Mouse (Mus musculus): ENCODE measurements around the gene Fgf7.

- no peak for TF ChIP-seq CTCF (IDR thresholded peaks at IDR 0.05; ENCODE audit: low read depth)
- TF ChIP-seq EP300 (optimal IDR thresholded peaks at IDR 0.05), result no peak
These were observed 42.0 kb downstream of the Fgf7 start for GRCm38 (mm10) chr2:126076506-126076905.

Data from stomach, postnatal 0 days (tissue).